Mouse (Mus musculus) embryonic facial prominence, embryonic 12.5 days (tissue): ENCODE results near the gene Fanci. TPM values are rescaled to one million over a fixed set of nuclear protein-coding genes. Genes with fewer than 3 reads are reported as not detected.

ENCODE experiments used
- ATAC-seq: fragments of 200-750 bp; cut with Nextera tagmentation; 2 replicates; pipeline ENCODE4 v1.8.0; 2017; ENCODE audit not compliant: insufficient number of reproducible peaks, insufficient read depth, low FRiP score, low TSS enrichment
- H3K27ac ChIP-seq: fragments of 300-500 bp; sonication (generic); 2 replicates; pipeline ENCODE4 v1.5.1; 2016; ENCODE audit warnings: mild to moderate bottlenecking
- H3K27me3 ChIP-seq: fragments of 300-500 bp; sonication (generic); 2 replicates; pipeline ENCODE4 v1.6.1; 2016; ENCODE audit warnings: mild to moderate bottlenecking, moderate library complexity
- H3K36me3 ChIP-seq: fragments of 300-500 bp; sonication (generic); 2 replicates; pipeline ENCODE4 v1.6.1; 2016; ENCODE audit warnings: mild to moderate bottlenecking
- H3K4me1 ChIP-seq: fragments of 300-500 bp; sonication (generic); 2 replicates; pipeline ENCODE4 v1.6.1; 2016
- H3K4me2 ChIP-seq: fragments of 300-500 bp; sonication (generic); replicated peaks from 2 replicates; pipeline ENCODE4 v1.6.1; 2016; ENCODE audit warnings: mild to moderate bottlenecking, moderate library complexity
- H3K4me3 ChIP-seq: fragments of 300-500 bp; sonication (generic); 2 replicates; pipeline ENCODE4 v1.5.1; 2016; ENCODE audit warnings: mild to moderate bottlenecking
- H3K9ac ChIP-seq: fragments of 300-500 bp; sonication (generic); 2 replicates; pipeline ENCODE4 v1.6.1; 2016; ENCODE audit warnings: mild to moderate bottlenecking, moderate library complexity
- H3K9me3 ChIP-seq: fragments of 300-500 bp; sonication (generic); 2 replicates; pipeline ENCODE4 v1.6.1; 2016; ENCODE audit warnings: mild to moderate bottlenecking, moderate library complexity
- WGBS: fragments of 180-500 bp; shearing (Covaris S2); methylation state at CpG from one replicate; pipeline ENCODE4 v1.1.7; 2016; 5-methylcytosine and 5-hydroxymethylcytosine counted together
- polyA plus RNA-seq: library from polyadenylated mRNA; unstranded; fragments of >200 nt; fragmentation: Nextera tagmentation; extraction: Ambion mirVana; gene quantifications from 2 replicates; pipeline ENCODE4 v1.2.1, GENCODE M21; 2016

Gene Fanci
- polyA plus RNA-seq, 1 experiment from 2014 or later: 12.7 TPM

DNA sequence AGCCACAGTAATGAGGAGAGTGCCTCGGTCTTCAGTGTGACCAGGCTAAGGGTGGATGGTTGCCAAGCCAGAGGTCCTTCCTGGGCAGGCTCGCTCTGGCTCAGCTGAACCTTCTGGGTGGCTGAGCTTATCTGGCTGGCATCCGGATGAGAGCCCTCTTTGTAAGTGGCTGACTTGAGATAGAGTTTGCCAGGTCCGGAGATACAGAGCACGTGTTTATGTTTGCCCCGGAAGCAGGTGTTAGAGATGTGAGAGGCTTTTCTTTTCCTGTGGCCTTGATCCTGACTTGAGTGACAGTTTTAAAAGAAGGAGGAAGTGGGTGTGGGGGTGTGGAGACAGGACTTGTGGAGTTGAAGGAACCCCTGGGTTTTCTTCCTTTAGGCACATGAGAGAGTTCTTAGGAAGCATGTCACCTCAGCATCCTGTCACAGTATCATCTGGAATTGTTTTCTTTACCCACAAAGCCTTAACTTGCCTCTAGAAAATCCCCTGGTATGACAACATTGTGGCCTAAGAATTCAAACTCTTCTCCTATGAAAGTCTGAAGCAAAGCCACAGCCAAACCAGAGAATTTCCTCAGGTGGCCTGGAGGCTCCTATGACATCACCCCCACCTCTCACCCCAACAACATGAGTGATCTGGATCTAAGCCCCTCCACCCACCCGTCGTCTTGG lies 28.2 kb upstream of the Fanci start:
- no peak for ATAC-seq
- no peaks in the 10 kb centered on the region for H3K4me1 ChIP-seq
- no peak overlapping the region for H3K4me2 ChIP-seq
- H3K27ac ChIP-seq: no peak overlapping the region
- H3K9me3 ChIP-seq: no peaks in the 10 kb centered on the region
- H3K27me3 ChIP-seq: no peaks in the 10 kb centered on the region
- H3K4me3 ChIP-seq: no peak overlapping the region
- 65% methylated on average over 8 of the region's 8 CpGs for WGBS
- H3K36me3 ChIP-seq: peaks cover 9% of the 10 kb centered on the region; the same call in 1 of the 2 replicates
- H3K9ac ChIP-seq: no peak overlapping the region

DNA sequence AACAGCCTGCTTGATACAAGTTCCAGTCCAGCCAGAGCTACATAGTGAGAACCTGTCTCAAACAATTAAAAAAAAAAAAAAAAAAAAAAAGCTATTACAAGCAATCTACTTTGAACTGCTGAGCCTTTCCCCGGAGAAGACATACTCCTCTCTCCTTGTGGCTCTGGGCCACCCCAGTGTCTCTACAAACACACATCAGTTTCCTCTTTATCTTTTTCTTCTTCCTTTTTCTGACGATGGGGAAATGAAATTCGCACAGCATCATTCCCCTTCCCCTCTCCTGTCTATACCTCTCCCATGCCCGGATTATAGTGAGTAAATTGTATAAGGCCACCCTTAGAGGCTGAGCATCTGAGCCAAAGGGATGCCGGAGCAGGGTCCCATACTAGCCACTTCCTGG lies 23.1 kb upstream of the Fanci start:
- no peaks in the 10 kb centered on the region for H3K9me3 ChIP-seq
- no peak overlapping the region for H3K27ac ChIP-seq
- H3K36me3 ChIP-seq: no peaks in the 10 kb centered on the region
- 84% methylated on average over 5 of the region's 5 CpGs for WGBS
- H3K9ac ChIP-seq: no peak overlapping the region
- no peak overlapping the region for H3K4me3 ChIP-seq
- H3K4me1 ChIP-seq: no peaks in the 10 kb centered on the region
- H3K4me2 ChIP-seq: no peak overlapping the region
- ATAC-seq: no peak
- no peaks in the 10 kb centered on the region for H3K27me3 ChIP-seq

DNA sequence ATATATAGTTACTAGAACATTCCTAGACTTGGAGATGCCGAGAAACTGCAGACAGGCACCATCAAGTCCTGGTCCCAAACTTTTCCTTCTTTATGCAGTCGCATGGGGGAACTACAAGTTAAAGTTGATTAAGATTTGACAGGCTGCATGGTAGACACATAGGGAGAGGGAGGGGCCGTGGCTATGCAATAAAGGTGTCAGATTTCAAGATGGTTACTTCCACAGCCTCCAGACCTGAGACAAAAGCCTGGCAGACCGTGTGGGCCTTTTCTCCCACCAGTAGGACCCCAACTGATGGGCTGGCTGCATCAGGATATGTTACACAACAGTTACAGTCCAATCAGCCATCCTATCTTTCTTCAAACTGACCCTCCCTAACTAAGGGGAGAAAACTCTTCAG lies 22.3 kb upstream of the Fanci start:
- no peak overlapping the region for H3K9ac ChIP-seq
- no peak overlapping the region for H3K27ac ChIP-seq
- H3K4me1 ChIP-seq: no peaks in the 10 kb centered on the region
- no peaks in the 10 kb centered on the region for H3K36me3 ChIP-seq
- no peaks in the 10 kb centered on the region for H3K9me3 ChIP-seq
- 39% methylated on average over 4 of the region's 4 CpGs for WGBS
- H3K4me2 ChIP-seq: no peak overlapping the region
- H3K4me3 ChIP-seq: no peak overlapping the region
- ATAC-seq: no peak
- H3K27me3 ChIP-seq: no peaks in the 10 kb centered on the region

DNA sequence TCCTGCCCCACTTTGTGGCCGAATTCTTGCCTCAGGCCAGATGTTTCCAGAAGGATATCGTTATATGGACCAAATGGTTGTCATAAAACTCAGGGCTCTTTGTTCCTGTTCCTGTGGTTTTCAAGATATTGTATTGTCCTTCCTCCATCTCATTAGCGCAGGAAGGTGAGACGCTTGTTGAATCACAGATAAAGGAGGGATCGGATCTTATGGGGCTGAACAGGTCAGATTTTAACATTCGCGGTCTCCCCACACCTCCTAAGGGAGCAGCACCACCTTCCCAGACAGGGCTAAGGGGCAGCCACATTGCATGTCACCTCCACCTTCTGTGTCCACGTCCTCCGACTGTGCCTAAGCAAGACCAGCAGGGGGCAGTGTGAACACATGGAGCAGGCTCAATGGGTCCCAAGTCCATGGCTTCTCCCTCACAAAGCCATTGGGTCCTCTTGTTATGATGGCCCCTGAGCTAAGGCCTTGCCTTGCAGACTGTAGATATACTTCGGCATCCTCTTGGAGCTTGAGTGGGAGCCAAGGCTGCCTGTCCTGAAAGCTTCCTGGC lies 20.3 kb upstream of the Fanci start:
- H3K27ac ChIP-seq: no peak overlapping the region
- H3K9ac ChIP-seq: no peak overlapping the region
- no peaks in the 10 kb centered on the region for H3K4me1 ChIP-seq
- WGBS: 48% methylated on average over 10 of the region's 10 CpGs
- 0 out of 2 replicates have a peak, but pooled peaks have one; percentile 54 for ATAC-seq
- H3K36me3 ChIP-seq: no peaks in the 10 kb centered on the region
- H3K4me2 ChIP-seq: no peak overlapping the region
- no peak overlapping the region for H3K4me3 ChIP-seq
- H3K9me3 ChIP-seq: no peaks in the 10 kb centered on the region
- H3K27me3 ChIP-seq: no peaks in the 10 kb centered on the region

DNA sequence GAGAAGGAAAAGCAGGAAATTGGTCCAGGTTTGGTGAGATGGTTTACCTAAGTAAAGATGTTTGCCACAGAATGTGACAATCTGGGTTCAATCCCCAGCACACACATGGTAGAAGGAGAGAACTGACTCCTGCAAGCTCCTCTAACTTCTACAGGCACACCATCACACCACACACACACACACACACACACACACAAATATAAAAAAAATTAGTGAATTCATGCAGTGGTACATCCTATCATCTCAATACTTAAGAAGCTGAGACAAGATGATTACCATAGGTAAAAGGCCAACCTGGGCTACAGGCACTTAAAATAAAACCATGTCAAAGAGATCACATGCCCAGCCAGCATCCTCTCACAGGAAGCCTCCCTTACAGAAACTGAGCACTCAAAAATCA lies 17.7 kb upstream of the Fanci start:
- Histone ChIP-seq H3K9me3 (no peaks in the 10 kb centered on the region), H3K27me3 (no peaks in the 10 kb centered on the region), H3K4me2 (no peak overlapping the region), H3K27ac (no peak overlapping the region), H3K36me3 (no peaks in the 10 kb centered on the region), H3K9ac (no peak overlapping the region), H3K4me3 (no peak overlapping the region), H3K4me1 (no peaks in the 10 kb centered on the region)
- no peak for ATAC-seq

DNA sequence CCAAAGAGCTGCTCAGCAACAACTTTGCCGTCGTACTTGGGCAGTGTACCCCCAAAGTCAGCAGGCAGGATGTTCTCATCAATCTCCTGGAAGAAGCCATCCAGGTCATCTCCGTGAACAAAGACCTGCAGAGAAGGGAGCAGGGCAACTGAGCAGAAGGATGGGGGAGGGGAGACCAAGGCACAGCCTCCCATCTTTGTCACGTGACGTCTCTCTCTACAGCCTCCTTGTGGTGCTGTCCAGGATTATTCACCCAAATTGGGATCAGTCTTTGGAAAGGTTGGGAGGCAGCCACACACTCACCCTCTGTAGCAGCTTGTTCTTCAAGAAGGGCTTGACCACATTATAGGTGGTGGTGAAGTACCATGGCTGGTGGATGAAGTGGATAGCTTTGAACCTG lies 16.1 kb upstream of the Fanci start:
- ATAC-seq: no peak
- H3K9ac ChIP-seq: no peak overlapping the region
- H3K27me3 ChIP-seq: no peaks in the 10 kb centered on the region
- H3K4me3 ChIP-seq: no peak overlapping the region
- no peaks in the 10 kb centered on the region for H3K36me3 ChIP-seq
- WGBS: 71% methylated on average over 5 of the region's 5 CpGs
- no peak overlapping the region for H3K4me2 ChIP-seq
- H3K9me3 ChIP-seq: no peaks in the 10 kb centered on the region
- no peaks in the 10 kb centered on the region for H3K4me1 ChIP-seq
- no peak overlapping the region for H3K27ac ChIP-seq

DNA sequence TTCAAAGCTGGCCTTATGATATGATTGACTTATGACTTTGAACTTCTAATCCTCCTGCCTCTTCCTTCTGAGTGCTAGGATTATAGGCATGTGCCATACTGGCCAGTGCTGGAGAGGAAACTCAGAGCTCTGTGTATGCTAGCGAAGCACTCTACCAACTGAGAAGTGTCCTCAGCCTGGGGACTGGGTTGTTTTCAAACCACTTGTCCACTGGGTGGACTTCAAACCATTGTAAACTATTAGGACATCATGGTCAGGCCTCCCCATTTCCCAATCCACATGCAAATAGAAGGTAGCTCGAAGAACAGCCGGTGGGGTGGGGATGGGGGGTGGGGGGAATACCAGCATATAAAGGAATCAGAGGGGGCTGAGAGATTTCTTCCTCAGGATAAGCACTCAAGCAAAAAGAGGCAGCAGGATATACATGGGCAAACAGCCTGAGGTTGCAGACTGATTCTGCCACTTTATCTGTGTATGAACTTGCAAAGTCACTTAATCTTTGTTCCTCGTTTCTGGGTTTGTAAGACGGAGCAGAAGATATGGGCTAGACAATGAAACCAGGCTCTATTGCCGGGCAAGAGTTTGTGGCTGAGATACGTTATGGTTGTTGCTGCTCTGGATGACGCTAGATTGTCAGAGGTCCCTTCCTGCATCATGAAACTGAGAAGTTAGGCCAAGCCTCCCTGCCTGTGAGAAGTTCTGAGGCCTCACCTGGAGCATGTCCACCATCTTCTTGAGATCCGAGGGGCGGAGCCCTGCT lies 15.0 kb upstream of the Fanci start:
- H3K4me3 ChIP-seq: no peak overlapping the region
- no peaks in the 10 kb centered on the region for H3K9me3 ChIP-seq
- no peaks in the 10 kb centered on the region for H3K4me1 ChIP-seq
- H3K4me2 ChIP-seq: no peak overlapping the region
- H3K9ac ChIP-seq: no peak overlapping the region; the same call in 1 of the 2 replicates
- no peak for ATAC-seq
- no peaks in the 10 kb centered on the region for H3K36me3 ChIP-seq
- 88% methylated on average over 10 of the region's 10 CpGs for WGBS
- no peak overlapping the region for H3K27ac ChIP-seq
- no peaks in the 10 kb centered on the region for H3K27me3 ChIP-seq

DNA sequence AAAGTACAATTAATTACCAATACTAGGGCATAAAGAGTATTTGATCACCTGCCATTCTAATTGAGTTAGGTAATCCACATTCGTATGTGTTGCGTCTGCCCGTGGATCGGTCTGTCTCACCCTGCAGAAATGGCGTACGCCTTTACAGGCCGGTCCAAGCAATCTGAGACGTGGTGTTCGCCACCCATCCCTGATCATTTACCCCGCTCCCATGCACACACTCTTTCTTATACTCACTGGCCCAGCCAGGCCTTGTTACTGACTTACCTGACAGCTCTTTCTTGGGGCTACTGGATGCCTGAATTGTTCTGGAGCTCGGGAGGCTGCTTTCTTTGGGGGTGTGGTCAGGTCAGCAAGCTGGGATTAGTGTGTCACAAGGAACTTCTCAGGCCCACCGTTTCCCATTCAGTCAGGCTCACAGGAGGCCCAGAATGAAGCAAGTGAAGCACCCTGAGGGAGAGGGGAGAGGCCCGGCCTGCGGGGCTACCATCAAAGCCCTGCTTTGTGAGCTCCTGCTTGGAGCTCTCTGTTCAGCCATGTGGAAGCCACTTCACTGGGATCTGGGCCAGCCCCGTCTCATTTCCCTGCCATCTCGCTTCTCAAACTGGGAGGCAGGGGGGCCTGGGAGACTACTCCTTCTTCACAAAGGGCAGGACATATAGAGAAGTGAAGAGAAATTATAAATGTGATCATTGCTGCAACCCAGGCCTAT lies 5.2 kb upstream of the Fanci start, which contains the start of gene Rlbp1:
Gene Rlbp1 (minus strand): TSS at position 627 of the 712 bp plus-strand sequence.
- H3K27ac ChIP-seq: peak within 1 kb of the TSS; percentile 46; the same call in 1 of the 2 replicates

DNA sequence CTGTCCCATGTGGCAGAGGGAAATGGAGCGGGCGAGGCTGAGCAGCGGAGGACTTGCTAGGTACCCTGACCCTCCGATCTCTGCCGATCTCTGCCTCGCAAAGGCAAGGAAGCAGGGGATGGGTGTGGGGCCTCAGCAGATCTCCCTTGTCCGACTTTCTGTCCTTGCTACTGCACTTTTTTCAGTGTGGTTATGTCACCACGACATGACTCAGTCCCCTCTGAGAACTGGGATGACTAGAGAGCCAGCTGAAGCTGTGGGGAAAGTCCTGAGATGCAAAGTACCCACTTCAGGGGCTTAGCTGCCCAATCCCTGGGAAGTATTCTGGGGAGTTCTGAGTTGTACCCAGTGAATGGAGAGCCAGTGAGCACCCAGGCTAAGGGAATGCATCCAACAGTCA lies 4.6 kb upstream of the Fanci start:
- H3K27ac ChIP-seq: peak overlapping the region; percentile 46; the same call in 1 of the 2 replicates
- ATAC-seq: no peak
- H3K4me1 ChIP-seq: peaks cover 13% of the 10 kb centered on the region; the same call in 1 of the 2 replicates
- no peak overlapping the region for H3K4me3 ChIP-seq
- H3K4me2 ChIP-seq: no peak overlapping the region
- 76% methylated on average over 8 of the region's 8 CpGs for WGBS
- no peaks in the 10 kb centered on the region for H3K36me3 ChIP-seq
- H3K9ac ChIP-seq: no peak overlapping the region
- no peaks in the 10 kb centered on the region for H3K27me3 ChIP-seq
- H3K9me3 ChIP-seq: no peaks in the 10 kb centered on the region

More for the DNA sequence above, 5.2 kb upstream of the Fanci start, which contains the start of gene Rlbp1:
- no peaks in the 10 kb centered on the region for H3K36me3 ChIP-seq
- WGBS: 60% methylated on average over 16 of the region's 16 CpGs
- no peak within 1 kb of the TSS for H3K4me2 ChIP-seq
- H3K27me3 ChIP-seq: no peaks in the 10 kb centered on the region
- H3K4me3 ChIP-seq: no peak within 1 kb of the TSS
- no peaks in the 10 kb centered on the region for H3K9me3 ChIP-seq
- H3K9ac ChIP-seq: no peak within 1 kb of the TSS
- peaks cover 13% of the 10 kb centered on the region; the same call in 1 of the 2 replicates for H3K4me1 ChIP-seq
- 0 out of 2 replicates have a peak, but pooled peaks have one; percentile 14 for ATAC-seq

DNA sequence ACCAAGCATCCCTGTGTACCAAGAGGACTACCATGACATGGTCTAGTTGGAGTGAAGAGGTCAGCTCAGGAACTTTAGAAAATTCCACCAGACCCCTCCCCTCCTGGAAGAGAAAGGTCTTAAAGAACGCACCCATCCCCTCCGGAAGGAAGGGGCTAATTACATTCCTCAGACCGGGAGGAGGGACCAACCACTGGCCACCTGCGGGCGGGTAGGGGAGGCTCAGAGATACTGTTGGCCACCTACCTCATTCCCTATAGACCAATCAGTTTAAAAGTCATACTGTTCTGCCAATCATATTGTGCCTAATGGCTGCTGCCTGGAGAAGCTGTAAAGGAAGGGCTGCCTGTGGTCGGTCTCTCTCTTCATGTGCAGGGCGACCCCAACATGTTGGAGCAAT lies 3.7 kb upstream of the Fanci start:
- H3K27me3 ChIP-seq: no peaks in the 10 kb centered on the region
- WGBS: 31% methylated on average over 7 of the region's 7 CpGs
- H3K9me3 ChIP-seq: no peaks in the 10 kb centered on the region
- ATAC-seq: no peak
- no peak overlapping the region for H3K4me3 ChIP-seq
- H3K4me1 ChIP-seq: peaks cover 16% of the 10 kb centered on the region
- H3K9ac ChIP-seq: no peak overlapping the region
- no peak overlapping the region for H3K4me2 ChIP-seq
- no peaks in the 10 kb centered on the region for H3K36me3 ChIP-seq
- no peak overlapping the region for H3K27ac ChIP-seq

DNA sequence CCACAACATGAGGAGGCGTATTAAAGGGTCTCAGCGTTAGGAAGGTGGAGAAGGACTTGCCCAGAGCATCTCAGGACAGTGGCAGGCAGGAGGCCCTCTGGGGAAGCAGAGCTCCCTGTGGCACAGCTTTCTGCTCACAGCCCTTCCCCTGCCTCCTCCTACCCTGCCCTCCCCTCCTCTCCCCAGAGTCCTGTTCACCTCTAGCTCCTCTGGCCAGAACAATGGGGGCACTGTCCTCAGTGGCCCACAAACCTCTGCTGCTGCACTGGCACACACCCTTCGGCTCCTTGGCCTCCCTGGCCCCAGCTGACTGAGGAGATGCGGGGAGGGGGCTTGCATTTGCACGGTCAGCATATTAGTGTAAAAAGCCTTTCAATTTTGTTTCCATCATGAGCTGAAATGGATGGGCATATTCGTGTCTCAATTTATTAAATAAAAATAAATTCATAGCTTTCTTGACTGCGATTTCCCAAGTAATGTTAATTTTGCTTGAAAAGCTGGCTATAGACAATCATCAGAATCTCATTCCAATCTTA lies 3.0 kb upstream of the Fanci start:
- H3K9ac ChIP-seq: no peak overlapping the region
- H3K36me3 ChIP-seq: no peaks in the 10 kb centered on the region
- H3K27ac ChIP-seq: no peak overlapping the region
- no peaks in the 10 kb centered on the region for H3K9me3 ChIP-seq
- no peak overlapping the region for H3K4me2 ChIP-seq
- no peaks in the 10 kb centered on the region for H3K27me3 ChIP-seq
- H3K4me3 ChIP-seq: no peak overlapping the region
- no peak for ATAC-seq
- peaks cover 18% of the 10 kb centered on the region for H3K4me1 ChIP-seq
- WGBS: 41% methylated on average over 7 of the region's 7 CpGs
